Mouse (Mus musculus) urinary bladder, postnatal 14 days (tissue): ENCODE measurements around the gene St3gal6.
A peak's percentile ranks its signal among the peaks of the same experiment; 100 is the strongest.
"Not testable (repeated sequence)": the region's sequence is repeated elsewhere in the genome, so short reads cannot be mapped to it uniquely, and the experiment has no call there.

ENCODE experiments used
- DNase-seq: peaks from one replicate; pipeline ENCODE4 v3.0.0; 2021; ENCODE audit warnings: low spot score

St3gal6 gene

DNA sequence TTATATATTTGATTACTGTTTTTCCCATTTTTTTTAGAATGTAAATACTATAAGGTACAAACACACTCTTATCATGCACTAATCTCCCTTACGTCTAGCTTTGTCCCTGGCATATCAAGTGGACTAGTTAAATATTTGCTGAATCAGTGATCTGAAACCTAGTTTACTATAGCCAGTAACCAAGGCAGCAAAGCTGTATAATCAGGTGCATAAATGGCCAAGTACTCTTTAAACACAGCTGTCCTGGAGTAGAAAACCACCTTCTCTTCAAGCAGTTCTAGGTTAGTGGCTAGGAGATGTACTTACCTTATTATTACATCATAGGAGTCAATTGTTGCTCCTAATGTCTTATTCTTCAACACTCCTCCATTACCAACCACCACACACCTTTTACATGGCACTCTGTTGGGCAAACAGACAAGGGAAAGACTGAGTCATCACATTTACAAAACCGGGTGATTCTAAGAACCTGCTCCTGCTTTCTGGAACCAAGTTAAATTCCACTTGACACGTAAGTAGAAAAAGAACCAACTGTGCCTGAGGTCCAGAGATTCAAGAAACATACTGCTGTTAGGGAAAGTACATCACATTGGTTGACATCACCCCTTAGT is 48.4 kb downstream of the St3gal6 start:
- DNase-seq = no peak

DNA sequence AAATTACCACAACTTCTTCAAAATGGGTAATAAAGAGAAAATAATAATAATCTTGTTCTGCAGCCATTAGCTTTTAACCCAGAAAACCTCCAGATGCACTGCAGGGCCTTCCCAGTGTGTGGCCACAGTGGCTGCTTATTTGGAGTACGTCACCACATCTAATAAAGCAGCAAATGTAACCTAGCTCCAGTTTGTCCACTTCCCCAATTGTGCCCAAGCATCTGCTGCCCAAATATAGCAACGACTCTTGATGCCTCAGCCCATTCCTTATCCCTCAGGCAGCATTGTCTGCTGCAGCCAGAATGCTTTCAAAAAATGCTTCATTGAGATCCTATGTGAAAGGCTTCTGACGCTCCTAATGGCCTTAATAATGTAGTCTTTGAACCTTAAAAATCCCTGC is 49.2 kb downstream of the St3gal6 start:
- DNase-seq = no peak

DNA sequence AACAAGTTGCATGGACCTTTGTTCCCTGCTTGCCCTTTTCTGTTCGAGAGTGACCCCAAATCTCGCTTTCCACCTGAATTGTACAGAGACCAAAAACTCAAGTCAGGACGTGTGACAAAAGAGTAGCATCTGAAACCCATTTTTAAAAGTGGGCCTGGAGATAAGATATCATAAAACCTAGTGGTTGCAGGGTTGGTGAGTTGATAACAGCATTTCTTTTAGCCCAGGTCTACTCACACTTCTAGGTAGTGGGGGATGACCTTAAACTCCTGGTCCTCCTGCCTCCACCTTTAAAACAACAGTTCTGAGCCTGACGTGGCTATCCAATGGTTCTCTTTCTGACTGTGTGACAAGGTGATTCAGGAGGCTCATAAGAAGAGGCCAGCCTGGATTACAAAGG is 53.2 kb downstream of the St3gal6 start:
- DNase-seq = no peak

DNA sequence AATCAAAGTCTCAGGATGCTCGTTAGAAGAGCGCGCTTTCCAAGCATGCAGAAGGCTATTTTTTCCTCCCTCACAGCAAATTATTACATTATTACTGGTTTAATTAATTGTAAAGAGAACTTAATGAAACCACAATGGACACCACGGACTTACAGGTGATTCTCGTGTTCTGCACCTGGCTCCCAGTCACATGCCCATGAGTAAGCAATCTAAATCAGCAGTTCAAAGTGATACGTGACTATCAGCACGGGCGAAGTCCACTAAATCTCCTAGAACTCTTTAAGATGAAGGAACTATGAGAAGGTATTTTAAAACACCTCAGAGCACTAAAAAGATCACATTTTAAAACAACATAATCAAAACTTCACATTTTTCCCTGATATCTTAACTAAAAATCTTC is 54.0 kb downstream of the St3gal6 start:
- DNase-seq = no peak

DNA sequence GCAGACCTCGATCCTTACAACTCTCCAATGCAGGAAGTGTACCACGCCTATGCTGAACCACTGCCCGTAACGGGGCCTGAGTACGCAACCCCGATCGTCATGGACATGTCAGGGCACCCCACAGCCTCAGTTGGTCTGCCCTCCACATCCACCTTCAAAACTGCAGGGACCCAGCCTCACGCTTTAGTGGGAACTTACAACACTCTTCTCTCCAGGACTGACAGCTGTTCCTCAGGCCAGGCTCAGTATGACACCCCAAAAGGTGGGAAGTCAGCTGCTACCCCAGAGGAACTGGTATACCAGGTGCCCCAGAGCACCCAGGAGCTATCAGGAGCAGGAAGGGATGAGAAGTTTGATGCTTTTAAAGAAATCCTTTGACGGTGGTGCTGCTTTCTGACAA is 58.6 kb downstream of the St3gal6 start:
- DNase-seq = no peak

DNA sequence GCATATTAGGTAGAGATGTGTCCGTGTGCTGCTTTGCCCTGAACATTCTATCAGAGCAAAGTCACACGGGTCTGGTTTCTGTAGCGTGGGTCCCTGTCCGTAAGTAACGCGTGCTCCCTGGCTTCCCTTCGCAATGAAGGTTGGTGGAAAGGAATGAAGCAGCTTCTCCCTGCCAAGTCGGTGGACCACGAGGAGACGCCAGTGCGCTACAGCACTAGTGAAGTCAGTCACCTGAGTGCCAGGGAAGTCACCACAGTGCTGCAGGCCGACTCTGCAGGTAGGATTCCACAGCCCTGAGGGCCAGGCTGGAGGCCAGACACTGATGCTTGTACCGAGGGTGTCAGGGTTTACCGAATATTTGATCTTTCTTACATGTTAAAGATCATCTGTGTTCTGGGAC is 60.0 kb downstream of the St3gal6 start:
- peak; percentile 17 for DNase-seq

DNA sequence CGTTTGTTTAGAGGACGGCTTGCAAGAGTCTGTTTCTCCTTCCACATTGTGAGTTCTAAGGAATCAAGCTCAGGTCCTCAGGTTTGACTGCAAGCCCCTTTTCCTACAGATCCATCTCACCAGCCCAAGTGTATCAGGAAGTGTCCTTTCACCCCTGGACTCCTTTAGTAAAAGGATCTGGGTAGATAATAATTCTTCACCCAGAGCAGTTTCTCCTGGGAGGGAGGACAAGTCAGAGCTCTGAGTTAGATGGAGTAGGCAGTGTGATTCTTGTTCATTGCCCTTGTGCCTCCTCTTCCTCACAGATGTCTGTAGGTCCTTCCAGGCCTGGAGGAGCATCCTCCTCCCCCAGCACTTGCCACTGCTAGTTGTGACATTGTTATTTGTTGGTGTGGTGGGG is 61.5 kb downstream of the St3gal6 start:
- DNase-seq = no peak

DNA sequence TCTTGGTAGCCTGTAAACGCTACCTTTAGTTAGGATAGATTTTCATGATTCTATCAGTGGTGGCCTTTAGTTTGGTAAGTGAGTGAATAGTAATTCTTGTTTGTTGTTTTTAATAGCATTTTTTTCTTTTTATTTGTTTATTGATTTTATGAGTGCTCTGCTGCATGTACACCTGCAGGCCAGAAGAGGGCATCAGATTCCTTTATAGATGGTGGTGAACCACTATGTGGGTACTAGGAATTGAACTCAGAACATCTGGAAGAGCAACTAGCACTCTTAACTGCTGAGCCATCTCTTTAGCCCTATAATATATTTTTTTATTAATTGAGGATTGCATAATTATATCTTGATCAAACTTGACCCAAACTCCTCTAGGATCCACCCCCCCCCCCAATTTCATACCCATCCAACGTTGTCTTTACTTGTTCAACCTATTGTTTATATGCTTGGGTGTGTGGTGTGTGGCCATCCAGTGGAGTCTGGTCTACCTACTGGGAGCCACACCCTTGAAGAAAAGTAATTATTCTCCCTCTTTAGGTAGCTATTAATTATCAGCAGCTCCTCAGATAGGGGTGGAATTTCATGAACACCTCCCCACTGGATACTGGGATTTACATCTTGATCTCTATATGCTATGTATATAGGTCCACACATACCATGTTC is 62.1 kb downstream of the St3gal6 start:
- DNase-seq = no peak

DNA sequence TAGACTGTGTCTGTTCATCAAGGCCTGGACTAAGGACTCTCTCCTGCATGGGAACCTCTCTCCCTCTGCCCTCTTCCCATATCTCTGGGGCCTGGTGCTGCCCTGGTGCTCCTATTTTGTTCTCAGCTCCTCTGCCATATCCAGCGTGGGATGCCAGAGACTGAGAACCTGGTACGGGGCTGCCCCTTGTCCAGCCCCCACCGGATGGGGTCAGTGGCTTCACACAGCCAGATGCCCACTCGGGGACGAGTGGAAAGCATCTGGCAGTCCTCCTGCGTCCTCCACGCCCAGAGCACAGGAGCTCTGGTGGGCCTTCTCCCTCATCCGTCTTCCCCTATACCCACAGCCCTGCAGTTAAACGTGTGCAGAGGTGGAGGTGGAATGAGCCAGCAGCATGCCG is 63.7 kb downstream of the St3gal6 start:
- DNase-seq = no peak

DNA sequence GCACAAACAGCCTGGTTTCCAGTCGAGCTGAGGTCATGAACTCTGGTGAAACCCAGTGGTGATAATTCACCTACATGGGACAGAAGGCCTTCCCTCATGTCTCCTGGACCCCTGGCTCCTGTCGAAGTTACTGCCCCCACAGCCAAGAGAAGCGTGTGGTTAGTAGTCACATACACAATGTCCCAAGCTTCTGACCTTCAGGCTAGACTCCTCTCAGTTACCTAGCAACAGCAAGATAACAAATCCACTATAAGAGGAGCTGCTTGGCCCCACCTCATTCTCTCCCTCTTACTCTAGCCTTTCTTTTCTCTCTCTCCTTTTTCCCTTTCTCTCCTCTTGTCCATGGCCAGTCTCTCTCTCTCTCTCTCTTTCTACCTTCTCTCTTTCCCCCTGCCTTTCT is 64.1 kb downstream of the St3gal6 start:
- not testable (repeated sequence) for DNase-seq

DNA sequence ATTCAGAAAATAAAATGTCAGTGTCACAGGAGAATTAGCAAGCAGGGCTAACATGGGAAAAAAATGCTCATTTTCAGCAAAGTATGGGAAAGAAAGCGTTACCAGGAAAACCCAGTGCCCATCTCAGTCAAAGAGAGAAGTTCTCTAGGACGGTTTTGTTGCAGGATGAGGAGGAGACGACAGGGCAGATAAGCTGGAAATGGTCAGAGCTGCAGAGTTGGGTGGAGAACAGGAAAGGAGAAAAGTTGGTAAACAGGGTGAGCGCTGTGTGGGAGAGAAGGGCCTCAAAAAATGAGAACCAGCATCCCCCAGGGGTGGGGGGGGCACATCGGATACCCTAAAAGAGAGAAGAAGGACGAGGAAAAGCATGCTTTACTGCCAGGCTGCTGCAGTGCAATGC is 67.1 kb downstream of the St3gal6 start:
- DNase-seq = no peak

DNA sequence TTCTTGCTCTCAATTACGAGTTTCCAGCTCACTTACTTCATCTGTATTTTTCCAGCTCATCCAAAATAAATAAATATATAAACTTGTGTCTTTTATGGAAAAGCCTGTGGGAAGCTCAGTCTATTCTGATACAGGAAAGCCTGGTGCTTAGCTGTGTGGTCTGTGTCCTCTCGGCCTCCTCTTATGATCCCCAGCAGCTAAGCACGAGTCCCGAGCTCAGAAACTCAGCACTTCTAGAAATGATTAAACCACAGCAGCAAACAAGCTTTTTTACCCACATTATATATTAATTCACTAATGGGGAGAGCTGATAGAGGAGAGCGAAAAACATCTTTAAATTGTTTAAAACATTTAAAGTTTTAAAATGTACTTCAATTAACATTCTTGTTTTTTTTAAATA is 67.6 kb downstream of the St3gal6 start:
- DNase-seq = no peak

DNA sequence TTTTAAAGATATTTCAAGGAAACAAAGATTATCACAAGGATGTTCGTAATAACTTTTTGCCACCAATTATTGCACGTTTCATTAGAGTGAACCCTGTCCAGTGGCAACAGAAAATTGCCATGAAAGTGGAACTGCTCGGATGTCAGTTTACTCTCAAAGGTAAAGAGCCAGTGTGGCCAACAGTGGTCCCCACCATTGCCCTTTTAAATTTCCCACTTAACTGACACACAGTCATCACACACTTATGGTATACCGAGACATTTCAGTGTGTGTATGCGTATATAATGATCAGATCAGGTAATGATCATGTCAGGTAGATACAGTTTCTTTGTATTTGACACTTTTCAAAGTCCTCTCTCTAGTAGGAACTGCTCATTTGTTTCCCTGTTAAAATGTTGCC is 68.9 kb downstream of the St3gal6 start:
- no peak for DNase-seq

DNA sequence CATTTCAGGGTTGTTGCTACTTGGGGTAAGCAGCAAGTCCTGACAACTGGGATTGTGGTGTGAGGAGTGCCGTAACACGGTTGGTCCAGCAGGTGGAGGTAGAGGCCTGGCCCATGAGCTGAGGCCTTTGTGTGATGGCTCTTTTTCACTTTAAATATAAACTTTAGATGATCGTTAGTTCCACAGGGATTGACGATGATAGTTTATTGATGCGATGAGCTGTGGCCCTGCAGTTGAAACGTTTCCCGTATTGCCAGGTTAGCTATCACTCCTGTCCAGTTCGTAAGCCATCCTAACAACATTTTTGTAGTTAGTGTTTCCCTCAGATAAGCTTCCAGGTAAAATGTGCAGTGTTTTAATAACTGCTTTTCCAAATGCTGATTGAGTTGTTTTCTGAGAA is 69.4 kb downstream of the St3gal6 start:
- peak; percentile 51 for DNase-seq

DNA sequence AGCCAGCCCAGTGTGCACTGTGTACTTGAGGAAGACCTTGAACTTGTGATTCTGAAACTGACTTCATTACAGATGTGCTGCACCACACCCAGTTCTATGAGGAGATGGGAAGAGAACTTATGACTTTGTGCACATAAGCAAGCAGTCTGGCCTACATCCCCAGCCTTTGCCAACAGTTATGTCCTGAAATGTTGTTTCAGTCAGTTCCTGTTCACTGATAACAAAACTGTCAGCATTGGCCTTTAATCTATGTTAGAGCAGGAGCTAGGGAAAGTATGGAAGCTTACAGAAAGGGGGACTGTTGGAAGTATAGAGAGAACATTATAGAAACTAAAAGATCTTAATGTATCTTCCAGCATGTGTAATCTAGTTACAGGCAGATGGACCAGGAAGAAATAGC is 70.2 kb downstream of the St3gal6 start:
- DNase-seq = no peak

DNA sequence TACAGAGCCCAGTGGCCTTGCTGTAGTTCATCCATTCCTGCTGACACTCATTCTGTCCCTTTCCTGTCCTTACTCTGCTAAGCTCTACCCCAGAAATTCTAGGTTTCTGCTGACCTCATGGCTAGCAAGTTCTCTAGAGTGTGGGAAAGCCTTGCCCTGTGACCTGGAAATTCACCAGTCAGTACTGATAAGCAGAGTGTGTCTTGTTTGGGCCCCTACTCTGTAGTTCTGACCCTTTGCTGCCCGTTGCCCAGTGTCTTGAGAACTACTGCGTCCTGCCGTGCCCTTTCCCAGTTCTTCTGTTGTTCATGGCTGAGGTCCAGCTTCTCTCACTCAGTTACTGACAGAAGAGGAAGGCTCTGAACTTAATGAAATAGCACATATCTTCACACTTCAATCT is 70.9 kb downstream of the St3gal6 start:
- DNase-seq = no peak

DNA sequence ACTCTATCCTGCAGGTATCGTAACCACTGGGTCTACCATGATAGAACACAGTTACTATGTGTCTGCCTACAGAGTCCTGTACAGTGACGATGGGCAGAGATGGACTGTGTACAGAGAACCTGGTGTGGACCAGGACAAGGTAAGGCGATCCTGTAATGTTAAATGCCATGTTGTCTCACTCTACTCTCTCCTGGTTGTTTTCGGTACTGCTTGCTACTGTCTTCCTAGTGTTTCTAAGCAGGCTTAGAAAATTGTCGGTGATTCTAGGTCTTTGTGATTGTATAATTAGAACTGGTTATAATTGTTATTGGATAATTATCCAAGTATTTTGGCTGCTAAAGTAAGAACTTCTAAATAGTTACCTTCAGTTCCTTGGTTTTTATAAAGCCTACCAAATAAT is 72.4 kb downstream of the St3gal6 start:
- no peak for DNase-seq

DNA sequence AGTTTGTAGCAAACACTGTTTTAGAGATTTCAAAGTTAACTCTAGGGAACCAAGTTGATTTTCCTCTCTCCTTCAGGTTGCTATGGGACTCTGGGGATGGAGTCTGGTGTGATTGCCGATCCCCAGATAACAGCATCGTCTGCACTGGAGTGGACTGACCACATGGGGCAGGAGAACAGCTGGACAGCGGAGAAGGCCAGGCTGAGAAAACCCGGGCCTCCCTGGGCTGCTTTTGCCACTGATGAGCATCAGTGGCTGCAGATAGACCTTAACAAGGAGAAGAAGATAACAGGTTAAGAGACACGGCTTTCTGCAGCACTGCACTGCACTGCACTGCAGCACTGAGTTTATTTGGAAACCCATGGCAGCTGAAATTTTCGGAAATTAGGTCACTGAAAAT is 73.4 kb downstream of the St3gal6 start:
- DNase-seq = no peak

DNA sequence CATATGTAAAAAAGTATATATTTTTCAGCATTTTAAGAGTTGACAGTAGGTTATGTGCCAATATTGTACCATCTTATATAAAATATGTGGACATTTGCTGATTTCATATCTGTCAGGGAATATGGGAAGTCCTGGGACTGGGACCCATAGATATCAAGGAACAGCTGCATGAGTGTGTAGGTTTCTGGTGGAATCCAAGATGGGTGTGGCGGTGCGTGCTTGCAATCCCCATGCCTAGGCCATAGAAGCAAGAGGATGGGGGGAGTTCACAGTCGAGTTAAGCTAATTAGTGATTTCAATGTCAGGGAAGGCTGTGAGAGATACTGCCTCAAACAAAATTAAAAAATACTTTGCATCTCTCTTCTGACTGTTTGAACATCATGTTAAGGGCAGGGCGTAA is 75.0 kb downstream of the St3gal6 start:
- DNase-seq = no peak

DNA sequence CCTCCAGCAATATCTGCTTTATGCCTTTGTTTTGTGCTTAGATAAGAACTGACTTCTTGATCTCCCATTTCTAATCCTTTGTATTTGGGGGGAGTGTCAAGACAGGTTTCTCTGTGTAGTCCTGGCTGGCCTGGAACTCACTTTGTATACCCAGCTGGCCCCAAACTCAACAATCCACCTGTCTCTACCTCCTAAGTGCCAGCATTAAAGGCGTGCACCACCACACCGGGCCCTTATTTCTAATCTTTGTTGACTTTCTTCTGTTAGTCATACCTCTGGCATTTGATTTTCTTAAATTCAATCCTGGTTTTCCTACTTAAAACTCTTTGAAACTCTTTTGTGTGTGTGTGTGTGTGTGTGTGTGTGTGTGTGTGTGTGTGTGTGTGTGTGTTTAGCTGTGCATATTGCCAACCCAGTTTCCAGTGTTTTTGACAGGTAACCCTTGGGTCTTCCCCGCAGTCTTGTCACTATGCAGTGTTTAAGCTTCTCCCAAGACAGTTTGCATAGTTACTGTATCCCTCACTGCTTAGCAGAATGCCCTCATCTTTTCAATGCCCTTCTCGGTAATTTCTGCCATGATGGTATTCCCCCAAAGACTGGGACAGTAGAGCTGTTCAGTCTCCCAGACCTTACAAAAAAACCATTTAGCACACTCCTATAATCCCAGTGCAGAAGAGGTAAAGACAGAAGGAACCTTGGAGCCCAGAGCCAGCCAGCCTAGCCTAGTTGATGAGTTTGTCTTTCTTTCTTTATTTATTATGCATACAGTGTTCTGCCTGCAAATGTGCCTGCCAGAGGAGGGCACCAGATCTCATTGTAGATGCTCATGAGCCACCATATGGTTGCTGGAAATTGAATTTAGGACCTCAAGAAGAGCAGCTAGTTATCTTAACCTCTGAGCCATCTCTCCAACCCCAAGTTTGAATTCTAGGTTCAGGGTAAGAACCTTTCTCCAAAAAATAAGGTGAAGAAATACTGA is 77.5 kb downstream of the St3gal6 start:
- DNase-seq = no peak

DNA sequence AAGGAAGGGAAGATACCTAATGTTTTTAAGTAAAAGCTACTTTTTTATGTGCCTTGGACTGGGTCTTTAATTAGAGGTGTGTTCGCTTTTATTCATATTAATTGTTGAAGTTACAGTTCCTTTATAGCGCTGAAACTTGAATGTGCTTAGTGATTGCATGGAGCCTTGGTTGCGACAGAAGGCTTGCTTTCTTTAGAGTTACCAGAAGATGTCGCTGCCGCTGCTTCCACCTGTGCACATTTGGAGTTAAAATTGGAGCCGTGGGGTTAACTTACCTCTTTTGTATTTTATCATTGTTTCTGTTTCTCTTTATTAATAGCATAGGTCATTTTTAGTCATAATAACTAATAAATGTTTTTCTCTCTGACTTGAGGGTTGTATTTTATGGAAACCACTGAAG is 79.3 kb downstream of the St3gal6 start:
- no peak for DNase-seq

DNA sequence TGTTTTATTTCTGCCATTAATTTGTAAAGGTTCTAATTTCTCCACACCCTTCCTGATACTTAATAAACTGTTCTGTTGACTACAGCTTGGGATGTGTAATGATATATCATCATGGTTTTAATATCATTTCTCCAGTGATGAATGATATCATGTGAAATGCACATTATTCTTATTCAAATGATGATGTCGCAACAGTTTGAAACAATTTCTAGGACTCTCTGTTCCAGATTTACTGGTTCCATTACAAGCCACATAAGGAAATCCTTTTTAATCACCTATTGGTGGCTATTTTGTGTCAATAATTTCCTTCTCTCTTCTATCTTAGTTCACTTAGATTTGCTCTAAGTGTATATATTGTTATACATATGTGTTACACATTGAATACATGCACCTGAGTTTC is 91.7 kb downstream of the St3gal6 start:
- DNase-seq = no peak

DNA sequence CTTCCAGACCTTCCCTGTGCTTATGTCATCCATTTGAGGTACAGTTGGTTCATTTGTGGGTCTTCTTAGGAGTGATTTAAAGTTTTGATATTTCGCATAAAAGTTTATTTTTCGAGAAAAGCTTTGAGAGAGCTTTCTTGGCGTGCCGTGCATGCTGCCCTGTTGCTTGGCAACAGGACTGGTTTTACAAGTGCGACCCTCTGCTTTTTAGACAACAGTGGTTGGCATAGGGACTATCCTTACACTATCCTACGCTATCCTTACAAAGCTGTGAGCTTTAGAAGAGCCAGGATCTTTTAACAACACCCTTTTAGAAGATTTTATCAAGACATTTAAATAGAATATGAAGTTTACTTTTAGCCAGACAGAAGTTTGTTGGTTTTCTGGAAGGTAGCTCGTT is 93.8 kb downstream of the St3gal6 start:
- DNase-seq = no peak
